Comparison of ENCODE assay signal across 8 mouse cellular contexts in the genomic region with DNA sequence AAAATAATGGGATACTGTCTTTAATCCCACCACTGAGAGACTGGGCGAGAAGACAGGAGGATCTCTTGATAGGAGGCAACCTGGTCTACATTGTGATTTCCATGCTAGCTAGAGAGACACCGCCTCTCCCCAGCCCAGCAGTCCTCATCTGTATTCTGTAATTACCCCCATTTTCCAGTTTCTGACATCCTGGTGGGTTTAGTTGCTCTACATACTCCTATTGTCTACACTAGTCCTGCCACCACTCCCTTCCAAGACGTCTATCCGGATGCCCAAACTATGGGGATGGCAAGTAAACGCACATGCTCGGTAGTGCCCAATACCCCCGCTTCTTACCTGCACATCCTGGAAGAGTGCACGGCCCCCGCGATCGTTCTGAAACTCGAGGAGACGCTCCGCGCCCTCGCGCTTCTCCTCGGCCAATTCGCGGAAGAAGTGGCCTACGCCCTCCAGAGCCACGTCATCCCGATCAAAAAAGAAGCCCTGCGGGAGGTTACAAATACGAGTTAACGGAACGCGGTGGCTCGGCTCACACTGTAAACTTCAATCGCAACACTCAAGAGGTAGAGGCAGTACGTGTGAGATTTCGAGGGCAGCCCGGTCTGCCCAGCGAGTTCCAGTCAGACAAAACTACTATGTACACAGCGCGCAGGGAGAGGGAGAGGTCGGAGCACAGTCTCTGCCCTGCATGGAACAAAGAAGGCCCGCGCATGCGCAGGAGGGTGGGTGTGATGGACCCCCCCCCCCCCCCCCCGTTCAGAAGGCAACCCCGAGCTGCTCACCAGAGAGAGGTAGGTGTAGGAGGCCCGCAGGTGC. TPM values are rescaled to one million over a fixed set of nuclear protein-coding genes. Genes with fewer than 3 reads are reported as not detected.
A peak's percentile ranks its signal among the peaks of the same experiment; 100 is the strongest.
DNase-seq lines count a peak whose midpoint lies in the region; ATAC-seq and TF ChIP-seq lines count a peak whose summit lies in the region.

No protein-coding gene starts in this region.

- no peak for TF ChIP-seq CTCF in bone marrow, adult 2 months (IDR thresholded peaks at IDR 0.05; ENCODE audit: control insufficient read depth, insufficient read depth, low read length)
- TF ChIP-seq CTCF in liver, embryonic 14.5 days (IDR thresholded peaks at IDR 0.05; ENCODE audit: low read depth), result no peak

- WGBS in bone marrow, adult 2 months, result 1% methylated on average over 43 of the region's 43 CpGs
- WGBS in embryonic facial prominence, embryonic 15.5 days, result under 1% methylated on average over 43 of the region's 43 CpGs
- under 1% methylated on average over 42 of the region's 43 CpGs for WGBS in heart, embryonic 12.5 days
- WGBS in kidney, embryonic 16.5 days, result under 1% methylated on average over 41 of the region's 43 CpGs
- 1% methylated on average over 43 of the region's 43 CpGs for WGBS in liver, embryonic 14.5 days (ENCODE audit: insufficient replicate concordance)
- 1% methylated on average over 40 of the region's 43 CpGs for WGBS in stomach, embryonic 14.5 days

- no peaks in the 10 kb centered on the region for H3K9me3 ChIP-seq in embryonic facial prominence, embryonic 15.5 days (replicated peaks)
- no peaks in the 10 kb centered on the region for H3K9me3 ChIP-seq in heart, embryonic 12.5 days (replicated peaks)
- no peaks in the 10 kb centered on the region for H3K9me3 ChIP-seq in kidney, embryonic 16.5 days (ENCODE audit: low read length)
- no peaks in the 10 kb centered on the region for H3K9me3 ChIP-seq in liver, embryonic 14.5 days (ENCODE audit: control insufficient read depth, low read length)
- no peaks in the 10 kb centered on the region for H3K9me3 ChIP-seq in stomach, embryonic 14.5 days (ENCODE audit: control insufficient read depth, low read depth, low read length)

- peak; percentile 79 to 82 for DNase-seq in B cell, adult 2 months
- DNase-seq in liver, embryonic 14.5 days (ENCODE audit: low read depth in 3 of 3, low spot score in 3 of 3), result peak in 1 of 3 experiments; percentile 54
- peak; percentile 73 to 76 for DNase-seq in natural killer cell, adult 2 months (ENCODE audit: low spot score in 2 of 2)

- H3K27me3 ChIP-seq in embryonic facial prominence, embryonic 15.5 days, result no peaks in the 10 kb centered on the region
- no peaks in the 10 kb centered on the region for H3K27me3 ChIP-seq in heart, embryonic 12.5 days (replicated peaks)
- no peaks in the 10 kb centered on the region for H3K27me3 ChIP-seq in kidney, embryonic 16.5 days (ENCODE audit: insufficient read depth, low read length)
- no peaks in the 10 kb centered on the region for H3K27me3 ChIP-seq in liver, embryonic 14.5 days (ENCODE audit: control insufficient read depth, insufficient read depth, low read length)
- H3K27me3 ChIP-seq in stomach, embryonic 14.5 days (ENCODE audit: control insufficient read depth, insufficient read depth, low read length), result no peaks in the 10 kb centered on the region

- peaks cover 47% of the 10 kb centered on the region for H3K36me3 ChIP-seq in embryonic facial prominence, embryonic 15.5 days
- H3K36me3 ChIP-seq in heart, embryonic 12.5 days, result peaks cover 73% of the 10 kb centered on the region
- H3K36me3 ChIP-seq in kidney, embryonic 16.5 days (ENCODE audit: insufficient read depth, low read length), result peaks cover 38% of the 10 kb centered on the region
- peaks cover 31% of the 10 kb centered on the region for H3K36me3 ChIP-seq in liver, embryonic 14.5 days (replicated peaks; ENCODE audit: control insufficient read depth, insufficient read depth, low read depth)
- peaks cover 29% of the 10 kb centered on the region for H3K36me3 ChIP-seq in stomach, embryonic 14.5 days (ENCODE audit: control insufficient read depth, insufficient read depth, low read length)

- peak; percentile 74 for ATAC-seq in embryonic facial prominence, embryonic 15.5 days (ENCODE audit: insufficient number of reproducible peaks, low FRiP score, low TSS enrichment, low read depth)
- peak; percentile 63 for ATAC-seq in heart, embryonic 12.5 days (ENCODE audit: insufficient number of reproducible peaks, low FRiP score)
- ATAC-seq in kidney, embryonic 16.5 days (ENCODE audit: low FRiP score, low TSS enrichment), result peak; percentile 67
- ATAC-seq in liver, embryonic 14.5 days (ENCODE audit: insufficient read depth), result peak; percentile 49
- peak; percentile 61 for ATAC-seq in stomach, embryonic 14.5 days (ENCODE audit: insufficient number of reproducible peaks, insufficient read depth, low FRiP score, low read depth)

- peak overlapping the region; percentile 65 for H3K9ac ChIP-seq in embryonic facial prominence, embryonic 15.5 days
- peak overlapping the region; percentile 89 for H3K9ac ChIP-seq in heart, embryonic 12.5 days
- H3K9ac ChIP-seq in kidney, embryonic 16.5 days (replicated peaks; ENCODE audit: low read length), result peak overlapping the region; percentile 89
- peak overlapping the region; percentile 98 for H3K9ac ChIP-seq in liver, embryonic 14.5 days (replicated peaks)
- peak overlapping the region; percentile 79 for H3K9ac ChIP-seq in stomach, embryonic 14.5 days (replicated peaks; ENCODE audit: low read depth, low read length)

- peak overlapping the region; percentile 89 for H3K27ac ChIP-seq in bone marrow, adult 2 months (ENCODE audit: control insufficient read depth, insufficient read depth, low read depth, low read length, poor library complexity)
- H3K27ac ChIP-seq in embryonic facial prominence, embryonic 15.5 days (replicated peaks), result peak overlapping the region; percentile 95
- H3K27ac ChIP-seq in heart, embryonic 12.5 days (ENCODE audit: poor library complexity, severe bottlenecking), result peak overlapping the region; percentile 90
- peak overlapping the region; percentile 91 for H3K27ac ChIP-seq in kidney, embryonic 16.5 days (ENCODE audit: low read length)
- H3K27ac ChIP-seq in liver, embryonic 14.5 days, result peak overlapping the region; percentile 91
- peak overlapping the region; percentile 91 for H3K27ac ChIP-seq in stomach, embryonic 14.5 days (ENCODE audit: low read length)

- TF ChIP-seq POLR2A in bone marrow, adult 2 months (IDR thresholded peaks at IDR 0.05; ENCODE audit: borderline replicate concordance, control insufficient read depth, low read depth, low read length), result no peak

- peak overlapping the region; percentile 87 for H3K4me3 ChIP-seq in bone marrow, adult 2 months (replicated peaks; ENCODE audit: control insufficient read depth, low read depth, low read length)
- peak overlapping the region; percentile 77 for H3K4me3 ChIP-seq in embryonic facial prominence, embryonic 15.5 days (replicated peaks)
- H3K4me3 ChIP-seq in heart, embryonic 12.5 days, result peak overlapping the region; percentile 75
- peak overlapping the region; percentile 88 for H3K4me3 ChIP-seq in kidney, embryonic 16.5 days (ENCODE audit: low read length)
- H3K4me3 ChIP-seq in liver, embryonic 14.5 days (ENCODE audit: insufficient read depth in 1 of 2, low read depth in 2 of 2, low read length in 2 of 2), result peak overlapping the region; percentile 96 to 100
- peak overlapping the region; percentile 81 for H3K4me3 ChIP-seq in stomach, embryonic 14.5 days (ENCODE audit: low read depth, low read length)

- no peak for TF ChIP-seq EP300 in liver, embryonic 14.5 days (IDR thresholded peaks at IDR 0.05; ENCODE audit: low read depth)

- H3K4me1 ChIP-seq in bone marrow, adult 2 months (ENCODE audit: control insufficient read depth, insufficient read depth, low read length), result peaks cover 4% of the 10 kb centered on the region; the same call in 1 of the 2 replicates
- H3K4me1 ChIP-seq in embryonic facial prominence, embryonic 15.5 days, result peaks cover 46% of the 10 kb centered on the region
- H3K4me1 ChIP-seq in heart, embryonic 12.5 days (replicated peaks), result peaks cover 47% of the 10 kb centered on the region
- H3K4me1 ChIP-seq in kidney, embryonic 16.5 days (ENCODE audit: insufficient read depth, low read length), result peaks cover 36% of the 10 kb centered on the region
- peaks cover 33 to 38% of the 10 kb centered on the region in 2 experiments for H3K4me1 ChIP-seq in liver, embryonic 14.5 days (replicated peaks; ENCODE audit: control insufficient read depth in 2 of 2, insufficient read depth in 2 of 2, low read length in 1 of 2)
- peaks cover 29% of the 10 kb centered on the region for H3K4me1 ChIP-seq in stomach, embryonic 14.5 days (ENCODE audit: control insufficient read depth, insufficient read depth, low read length)

- H3K4me2 ChIP-seq in embryonic facial prominence, embryonic 15.5 days (replicated peaks), result peak overlapping the region; percentile 72
- H3K4me2 ChIP-seq in heart, embryonic 12.5 days, result peak overlapping the region; percentile 93
- peak overlapping the region; percentile 86 for H3K4me2 ChIP-seq in kidney, embryonic 16.5 days (replicated peaks; ENCODE audit: low read depth, low read length)
- peak overlapping the region; percentile 96 for H3K4me2 ChIP-seq in liver, embryonic 14.5 days (ENCODE audit: low read depth)
- H3K4me2 ChIP-seq in stomach, embryonic 14.5 days (replicated peaks; ENCODE audit: low read depth, low read length), result peak overlapping the region; percentile 80

RNA-seq across cellular contexts. Expression of a gene that starts 0.7 kb away (rescaled TPM):
- 2,067 and 2,131 TPM in 2 replicates for polyA plus RNA-seq in bone marrow, adult 2 months (2011; ENCODE audit: insufficient read depth, insufficient read length, low replicate concordance, missing spikeins)
- 4,629 and 4,755 TPM in 2 replicates for polyA plus RNA-seq in embryonic facial prominence, embryonic 15.5 days (2015; fragmentation: Nextera tagmentation; extraction: Ambion mirVana)
- polyA plus RNA-seq in heart, embryonic 12.5 days (2016; fragmentation: Nextera tagmentation; extraction: Ambion mirVana), result 4,047 and 4,171 TPM in 2 replicates
- polyA plus RNA-seq in kidney, embryonic 16.5 days (2015; fragmentation: Nextera tagmentation; extraction: Ambion mirVana), result 5,149 and 5,628 TPM in 2 replicates
- polyA plus RNA-seq in liver, embryonic 14.5 days (2012; rRNA removed), result 1,846 and 1,956 TPM in 2 replicates
- polyA plus RNA-seq in liver, embryonic 14.5 days (2014; fragmentation: Nextera tagmentation; extraction: Ambion mirVana), result 4,811 and 5,161 TPM in 2 replicates
- 4,275 and 4,681 TPM in 2 replicates for polyA plus RNA-seq in stomach, embryonic 14.5 days (2014; fragmentation: Nextera tagmentation; extraction: Ambion mirVana)

RNA-seq across cellular contexts. Expression of a gene that starts 7.7 kb away (rescaled TPM):
- 71.8 and 143 TPM in 2 replicates for polyA plus RNA-seq in bone marrow, adult 2 months (2011; ENCODE audit: insufficient read depth, insufficient read length, low replicate concordance, missing spikeins)
- 156 and 158 TPM in 2 replicates for polyA plus RNA-seq in embryonic facial prominence, embryonic 15.5 days (2015; fragmentation: Nextera tagmentation; extraction: Ambion mirVana)
- 139 and 151 TPM in 2 replicates for polyA plus RNA-seq in heart, embryonic 12.5 days (2016; fragmentation: Nextera tagmentation; extraction: Ambion mirVana)
- polyA plus RNA-seq in kidney, embryonic 16.5 days (2015; fragmentation: Nextera tagmentation; extraction: Ambion mirVana), result 172 and 182 TPM in 2 replicates
- polyA plus RNA-seq in liver, embryonic 14.5 days (2012; rRNA removed), result 57.9 and 68.5 TPM in 2 replicates
- polyA plus RNA-seq in liver, embryonic 14.5 days (2014; fragmentation: Nextera tagmentation; extraction: Ambion mirVana), result 49.7 and 62.4 TPM in 2 replicates
- 67.1 and 83.9 TPM in 2 replicates for polyA plus RNA-seq in stomach, embryonic 14.5 days (2014; fragmentation: Nextera tagmentation; extraction: Ambion mirVana)

RNA-seq across cellular contexts. Expression of a gene that starts 21.1 kb away (rescaled TPM):
- 61.4 and 66.3 TPM in 2 replicates for polyA plus RNA-seq in bone marrow, adult 2 months (2011; ENCODE audit: insufficient read depth, insufficient read length, low replicate concordance, missing spikeins)
- polyA plus RNA-seq in embryonic facial prominence, embryonic 15.5 days (2015; fragmentation: Nextera tagmentation; extraction: Ambion mirVana), result 146 and 159 TPM in 2 replicates
- 80.7 TPM in 2 replicates for polyA plus RNA-seq in heart, embryonic 12.5 days (2016; fragmentation: Nextera tagmentation; extraction: Ambion mirVana)
- polyA plus RNA-seq in kidney, embryonic 16.5 days (2015; fragmentation: Nextera tagmentation; extraction: Ambion mirVana), result 164 and 173 TPM in 2 replicates
- 65.7 and 69.5 TPM in 2 replicates for polyA plus RNA-seq in liver, embryonic 14.5 days (2012; rRNA removed)
- polyA plus RNA-seq in liver, embryonic 14.5 days (2014; fragmentation: Nextera tagmentation; extraction: Ambion mirVana), result 67.5 and 82.7 TPM in 2 replicates
- polyA plus RNA-seq in stomach, embryonic 14.5 days (2014; fragmentation: Nextera tagmentation; extraction: Ambion mirVana), result 132 and 135 TPM in 2 replicates

RNA-seq across cellular contexts. Expression of a gene that starts 22.7 kb away (rescaled TPM):
- polyA plus RNA-seq in bone marrow, adult 2 months (2011; ENCODE audit: insufficient read depth, insufficient read length, low replicate concordance, missing spikeins), result 1.3 TPM in 1 of 2 replicates, not detected in the other
- 1.1 and 1.8 TPM in 2 replicates for polyA plus RNA-seq in embryonic facial prominence, embryonic 15.5 days (2015; fragmentation: Nextera tagmentation; extraction: Ambion mirVana)
- 0.87 TPM in 2 replicates for polyA plus RNA-seq in heart, embryonic 12.5 days (2016; fragmentation: Nextera tagmentation; extraction: Ambion mirVana)
- 0.80 and 1.1 TPM in 2 replicates for polyA plus RNA-seq in kidney, embryonic 16.5 days (2015; fragmentation: Nextera tagmentation; extraction: Ambion mirVana)
- 0.06 and 0.13 TPM in 2 replicates for polyA plus RNA-seq in liver, embryonic 14.5 days (2012; rRNA removed)
- 0.47 and 0.57 TPM in 2 replicates for polyA plus RNA-seq in liver, embryonic 14.5 days (2014; fragmentation: Nextera tagmentation; extraction: Ambion mirVana)
- 1.7 and 2.9 TPM in 2 replicates for polyA plus RNA-seq in stomach, embryonic 14.5 days (2014; fragmentation: Nextera tagmentation; extraction: Ambion mirVana)

RNA-seq across cellular contexts. Expression of a gene that starts 24.3 kb away (rescaled TPM):
- 11.3 and 17.4 TPM in 2 replicates for polyA plus RNA-seq in bone marrow, adult 2 months (2011; ENCODE audit: insufficient read depth, insufficient read length, low replicate concordance, missing spikeins)
- polyA plus RNA-seq in embryonic facial prominence, embryonic 15.5 days (2015; fragmentation: Nextera tagmentation; extraction: Ambion mirVana), result 40.6 and 42.0 TPM in 2 replicates
- 115 and 121 TPM in 2 replicates for polyA plus RNA-seq in heart, embryonic 12.5 days (2016; fragmentation: Nextera tagmentation; extraction: Ambion mirVana)
- polyA plus RNA-seq in kidney, embryonic 16.5 days (2015; fragmentation: Nextera tagmentation; extraction: Ambion mirVana), result 51.1 and 51.7 TPM in 2 replicates
- 3.2 and 3.6 TPM in 2 replicates for polyA plus RNA-seq in liver, embryonic 14.5 days (2012; rRNA removed)
- 2.8 and 3.1 TPM in 2 replicates for polyA plus RNA-seq in liver, embryonic 14.5 days (2014; fragmentation: Nextera tagmentation; extraction: Ambion mirVana)
- polyA plus RNA-seq in stomach, embryonic 14.5 days (2014; fragmentation: Nextera tagmentation; extraction: Ambion mirVana), result 32.7 and 35.3 TPM in 2 replicates
